Mouse (Mus musculus) E14TG2a.4 (cell line): ENCODE results near the gene Fam243.

ENCODE experiments used
- CTCF ChIP-seq: conservative IDR thresholded peaks from 2 replicates; pipeline ENCODE4 v1.5.1; 2014; ENCODE audit warnings: low read length
- NANOG ChIP-seq: IDR thresholded peaks from 2 replicates; pipeline ENCODE4 v1.6.1; 2014; ENCODE audit warnings: borderline replicate concordance, low read length, mixed read lengths
- POU5F1 ChIP-seq: IDR thresholded peaks from 2 replicates; pipeline ENCODE4 v1.6.1; 2014; ENCODE audit warnings: low read length, borderline replicate concordance

GRCm38 (mm10) chr16:92345177-92345576, 23.9 kb upstream of the Fam243 start:
- no peak for TF ChIP-seq CTCF
- no peak for TF ChIP-seq NANOG
- TF ChIP-seq POU5F1, result no peak
